Mouse (Mus musculus) G1E (cell line): ENCODE data around the gene Lrrc45. TPM values are rescaled to one million over a fixed set of nuclear protein-coding genes. Genes with fewer than 3 reads are reported as not detected.

Experiments
- ATAC-seq: 2 replicates; pipeline ENCODE4 v1.8.0; 2016; ENCODE audit warnings: mild to moderate bottlenecking; ENCODE audit not compliant: insufficient number of reproducible peaks, poor library complexity, low FRiP score, severe bottlenecking; ENCODE audit errors: extremely low read depth
- DNase-seq: peaks from one replicate; pipeline ENCODE4 v3.0.0; 2012; ENCODE audit warnings: low spot score
- H3K27me3 ChIP-seq: 2 replicates; pipeline ENCODE4 v1.6.1; 2012; ENCODE audit warnings: mild to moderate bottlenecking, low read length, inconsistent platforms; ENCODE audit not compliant: insufficient read depth
- H3K36me3 ChIP-seq: replicated peaks from 2 replicates; pipeline ENCODE3; 2012; ENCODE audit warnings: mild to moderate bottlenecking, inconsistent platforms
- H3K4me1 ChIP-seq: 2 replicates; pipeline ENCODE4 v1.6.1; 2012; ENCODE audit warnings: low read depth, low read length, inconsistent platforms, mixed read lengths; ENCODE audit not compliant: insufficient read depth
- H3K4me3 ChIP-seq: 2 replicates; pipeline ENCODE4 v1.5.1; 2012; ENCODE audit warnings: low read depth, mild to moderate bottlenecking, inconsistent platforms, low read length, moderate library complexity, mixed read lengths
- H3K9me3 ChIP-seq: replicated peaks from 2 replicates; pipeline ENCODE4 v1.6.1; 2012; ENCODE audit warnings: inconsistent platforms
- CTCF ChIP-seq: IDR thresholded peaks from 2 replicates; pipeline ENCODE4 v1.5.1; 2012; ENCODE audit warnings: low read depth, low read length, inconsistent platforms, mixed read lengths
- GATA1 ChIP-seq: IDR thresholded peaks from 2 replicates; pipeline ENCODE4 v1.6.1; 2012; ENCODE audit warnings: borderline replicate concordance, low read length, inconsistent platforms, mixed read lengths
- GATA2 ChIP-seq: IDR thresholded peaks from 2 replicates; pipeline ENCODE4 v1.6.1; 2012; ENCODE audit warnings: low read depth, low read length, inconsistent platforms, borderline replicate concordance
- POLR2AphosphoS5 ChIP-seq: IDR thresholded peaks from 2 replicates; pipeline ENCODE4 v1.6.1; 2012; ENCODE audit warnings: low read depth, low read length, inconsistent platforms; ENCODE audit not compliant: insufficient replicate concordance
- TAL1 ChIP-seq: conservative IDR thresholded peaks from 2 replicates; pipeline ENCODE4 v1.6.1; 2012; ENCODE audit warnings: low read depth, low read length, inconsistent platforms, mixed read lengths
- polyA plus RNA-seq: library from polyadenylated mRNA; stranded (reverse); fragments of >175 nt; gene quantifications from 2 replicates; pipeline ENCODE4 v1.2.3, GENCODE M21; 2012
- total RNA-seq, 2 experiments: library from RNA; stranded (forward) in 1 of 2; stranded (reverse) in 1 of 2; fragments of 200-1000 nt in 1 of 2; fragments of >200 nt in 1 of 2; fragmentation: Nextera tagmentation in 1 of 2; gene quantifications; 2 replicates each; pipeline ENCODE4 v1.2.3; 2014 to 2017

Gene Lrrc45
- total and polyA plus RNA-seq, 3 experiments, result 12.1 to 23.3 (median 20.0) TPM

DNA sequence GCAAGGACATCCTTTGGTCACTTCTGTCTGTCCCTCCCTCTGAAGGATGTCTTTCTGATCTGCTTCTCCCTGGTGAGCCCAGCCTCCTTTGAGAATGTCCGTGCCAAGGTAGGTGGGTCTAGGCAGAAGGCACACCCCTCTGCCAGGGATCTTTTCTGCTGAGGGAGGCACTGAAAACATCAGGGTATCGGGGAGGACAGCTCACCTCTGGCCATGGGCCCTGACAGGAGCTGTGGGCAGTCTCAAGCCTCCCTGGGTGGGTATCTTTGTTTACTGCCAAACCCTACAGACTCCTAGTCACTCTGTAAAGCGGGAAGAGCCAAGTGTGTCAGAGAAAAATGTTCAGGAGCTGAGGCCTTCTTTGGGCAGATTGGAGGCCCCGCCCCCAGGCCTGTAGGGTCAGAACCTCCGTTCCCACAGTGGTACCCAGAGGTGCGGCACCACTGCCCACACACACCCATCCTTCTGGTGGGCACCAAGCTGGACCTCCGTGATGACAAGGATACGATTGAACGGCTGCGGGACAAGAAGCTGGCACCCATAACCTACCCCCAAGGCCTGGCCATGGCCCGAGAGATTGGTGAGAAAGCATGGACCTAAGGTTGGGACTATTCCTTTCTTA lies 9.1 kb downstream of the Lrrc45 start:
- ATAC-seq (no peak), DNase-seq (no peak)
- peaks cover 60% of the 10 kb centered on the region for H3K36me3 ChIP-seq
- TF ChIP-seq POLR2AphosphoS5, result no peak
- no peak for TF ChIP-seq GATA2
- no peak for TF ChIP-seq GATA1
- TF ChIP-seq CTCF, result no peak
- no peak for TF ChIP-seq TAL1
- H3K27me3 ChIP-seq, result peaks cover 27% of the 10 kb centered on the region
- no peak overlapping the region for H3K4me3 ChIP-seq
- H3K9me3 ChIP-seq, result no peaks in the 10 kb centered on the region
- peaks cover 36% of the 10 kb centered on the region for H3K4me1 ChIP-seq

DNA sequence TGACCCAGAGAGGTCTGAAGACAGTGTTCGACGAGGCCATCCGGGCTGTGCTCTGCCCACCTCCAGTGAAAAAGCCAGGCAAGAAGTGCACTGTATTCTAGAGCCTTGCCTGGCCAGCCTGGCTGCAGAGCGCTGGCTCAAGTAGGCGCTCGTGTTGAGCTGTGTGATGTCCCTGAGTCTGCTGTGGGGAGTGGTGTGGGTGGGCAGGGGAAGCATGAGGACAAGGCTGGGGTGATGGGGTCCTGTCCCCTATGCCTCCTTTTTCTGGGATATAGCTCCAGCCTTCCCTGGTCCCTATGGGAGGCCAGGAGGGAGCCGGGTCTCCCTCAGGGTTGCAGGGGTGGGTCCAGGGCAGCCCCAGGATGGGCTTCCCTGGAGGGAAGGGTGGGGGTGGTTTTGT lies 9.8 kb downstream of the Lrrc45 start:
- H3K27me3 ChIP-seq, result peaks cover 29% of the 10 kb centered on the region
- H3K36me3 ChIP-seq, result peaks cover 53% of the 10 kb centered on the region
- no peak overlapping the region for H3K4me3 ChIP-seq
- peaks cover 36% of the 10 kb centered on the region for H3K4me1 ChIP-seq
- H3K9me3 ChIP-seq, result no peaks in the 10 kb centered on the region
- DNase-seq, result no peak
- ATAC-seq, result no peak
- TF ChIP-seq POLR2AphosphoS5 (no peak), GATA1 (no peak), TAL1 (no peak), CTCF (no peak)

DNA sequence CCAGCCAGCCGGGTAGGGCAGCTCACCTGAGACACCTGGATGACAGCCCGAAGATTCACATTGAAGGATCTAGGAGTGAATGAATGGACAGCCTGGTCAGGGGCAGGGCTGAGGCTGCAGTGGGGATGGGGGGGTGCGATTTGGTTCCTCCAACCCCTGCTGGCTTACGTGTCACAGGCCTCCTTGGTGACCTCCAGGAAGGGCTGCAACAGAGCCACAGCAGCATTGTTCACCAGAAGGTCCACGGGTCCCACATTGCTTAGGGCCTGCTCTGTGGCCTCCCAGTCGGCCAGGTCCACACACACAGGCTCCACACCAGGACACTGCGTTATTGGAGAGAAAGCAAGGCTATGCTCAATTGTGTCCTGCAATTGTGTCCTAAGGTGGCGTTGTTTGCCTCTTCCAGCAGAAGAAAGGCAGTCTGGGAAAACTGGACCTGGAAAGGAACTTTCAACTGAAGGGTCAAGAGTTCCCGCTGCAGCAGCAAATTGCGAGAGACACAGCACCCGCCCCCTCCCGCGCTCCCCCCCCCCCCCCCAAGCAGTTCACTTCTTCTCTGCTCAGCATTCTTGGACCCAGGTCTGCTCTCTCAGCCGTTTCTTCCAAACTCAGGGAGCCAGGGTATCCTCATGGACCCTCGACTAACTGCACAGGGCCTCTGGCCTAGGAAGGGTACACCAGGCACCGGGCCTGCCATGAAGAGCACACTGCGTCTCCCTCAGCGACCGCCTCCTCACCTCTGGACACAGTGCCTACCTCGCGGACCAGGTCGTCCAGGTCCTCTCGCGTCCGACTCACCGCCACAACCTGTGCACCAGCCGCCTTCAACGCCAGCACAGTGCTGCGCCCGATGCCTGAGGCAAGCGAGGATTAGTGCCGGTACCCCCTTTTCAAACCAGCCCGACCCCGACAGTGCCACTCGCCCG lies 12.8 kb downstream of the Lrrc45 start:
- Histone ChIP-seq H3K36me3 (peaks cover 26% of the 10 kb centered on the region), H3K27me3 (peaks cover 45% of the 10 kb centered on the region), H3K4me3 (peak overlapping the region; percentile 74), H3K9me3 (peaks cover 2% of the 10 kb centered on the region; the same call in 1 of the 2 replicates), H3K4me1 (peaks cover 31% of the 10 kb centered on the region)
- no peak for ATAC-seq
- TF ChIP-seq GATA1 (no peak), TAL1 (no peak), GATA2 (no peak), POLR2AphosphoS5 (no peak), CTCF (no peak)
- no peak for DNase-seq

DNA sequence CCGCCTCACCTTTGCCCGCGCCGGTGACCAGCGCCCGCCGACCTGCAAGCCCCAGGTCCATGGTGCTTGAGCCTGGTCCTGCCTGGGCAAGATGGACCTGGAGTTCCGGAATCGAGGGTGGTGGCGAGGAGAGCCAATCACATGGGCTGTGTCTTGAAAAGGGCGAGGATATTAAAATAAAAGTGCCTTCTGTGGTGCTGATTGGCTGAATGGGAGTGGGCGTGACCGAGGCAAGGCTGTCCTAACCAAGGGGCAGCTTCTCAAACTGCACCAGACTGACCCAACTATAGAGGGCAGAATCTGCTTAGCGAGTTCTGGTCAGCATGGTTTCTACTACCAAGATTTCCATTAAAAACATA lies 13.4 kb downstream of the Lrrc45 start, which contains the start of gene Dcxr:
Dcxr (minus strand) TSS at position 113 of the 359 bp plus-strand sequence.
- Histone ChIP-seq H3K4me1 (peaks cover 25% of the 10 kb centered on the region), H3K9me3 (peaks cover 3% of the 10 kb centered on the region; the same call in 1 of the 2 replicates), H3K36me3 (peaks cover 26% of the 10 kb centered on the region), H3K4me3 (peak within 1 kb of the TSS; percentile 74), H3K27me3 (peaks cover 45% of the 10 kb centered on the region)
- peak; percentile 99 for ATAC-seq
- peak; percentile 99 for DNase-seq
- no peak for TF ChIP-seq GATA2
- TF ChIP-seq GATA1, result no peak
- TF ChIP-seq TAL1, result no peak
- TF ChIP-seq CTCF, result no peak
- TF ChIP-seq POLR2AphosphoS5, result no peak

DNA sequence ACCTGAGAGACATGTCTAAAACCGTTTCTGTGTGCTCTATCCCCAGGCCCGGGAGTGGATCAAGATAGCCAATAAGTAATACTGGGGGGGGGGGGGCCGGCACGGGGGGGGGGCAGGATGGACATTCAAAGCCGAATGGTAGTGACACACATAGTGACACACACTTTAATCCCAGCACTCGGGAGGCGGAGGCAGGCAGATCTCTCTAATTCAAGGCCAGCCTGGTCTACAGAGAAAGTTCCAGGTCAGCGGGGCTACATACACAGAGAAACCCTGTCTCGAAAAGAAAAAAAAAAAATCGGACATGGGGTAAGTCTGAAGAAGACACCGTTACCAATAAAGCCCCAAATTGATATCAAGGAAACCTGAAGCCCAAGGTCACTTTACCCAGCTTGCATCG lies 13.8 kb downstream of the Lrrc45 start:
- Histone ChIP-seq H3K9me3 (peaks cover 3% of the 10 kb centered on the region; the same call in 1 of the 2 replicates), H3K36me3 (peaks cover 26% of the 10 kb centered on the region), H3K4me1 (peaks cover 22% of the 10 kb centered on the region), H3K4me3 (no peak overlapping the region), H3K27me3 (peaks cover 45% of the 10 kb centered on the region)
- ATAC-seq, result no peak
- no peak for TF ChIP-seq TAL1
- no peak for TF ChIP-seq POLR2AphosphoS5
- no peak for TF ChIP-seq GATA2
- no peak for TF ChIP-seq GATA1
- no peak for TF ChIP-seq CTCF
- DNase-seq, result no peak
